Mouse (Mus musculus) heart, postnatal 36 days (tissue): Measurements from ENCODE around the gene Drap1. TPM values are rescaled to one million over a fixed set of nuclear protein-coding genes. Genes with fewer than 3 reads are reported as not detected.
"Not testable (repeated sequence)": the region's sequence is repeated elsewhere in the genome, so short reads cannot be mapped to it uniquely, and the experiment has no call there.

Experiments
- DNase-seq, 2 experiments: peaks; one replicate each; pipeline ENCODE4 v3.0.0; 2021 to 2022
- intact Hi-C: fragments of 180-260 bp; cut with DNase I; formaldehyde crosslinking; loops from one replicate; pipeline ENCODE4 v1.15.1; 2025
- total RNA-seq, 2 experiments: library from RNA; stranded (reverse); gene quantifications; 2 replicates each; pipeline ENCODE4 v1.2.3; 2021

Gene Drap1
- total RNA-seq, 2 experiments from 2014 or later, result 297 to 319 TPM

GRCm38 (mm10) chr19:5423561-5423960 is 1.2 kb downstream of the Drap1 start:
- intact Hi-C loops, result loop anchor here (1.0 kb wide), 1 partner anchor 33 kb away; no protein-coding TSS in a partner anchor
- DNase-seq, result no peak

- intact Hi-C loops, result loop anchor here (1.0 kb wide), 1 partner anchor 33 kb away; no protein-coding TSS in a partner anchor
- no peak for DNase-seq
These were observed 1.8 kb downstream of the Drap1 start for GRCm38 (mm10) chr19:5422895-5423443.

- intact Hi-C loops, result no loop called here
These were observed 2.5 kb downstream of the Drap1 start for GRCm38 (mm10) chr19:5422267-5422666.

GRCm38 (mm10) chr19:5421784-5422183 is 3.0 kb downstream of the Drap1 start:
- no peak for DNase-seq
- intact Hi-C loops, result no loop called here

More at GRCm38 (mm10) chr19:5422267-5422666, 2.5 kb downstream of the Drap1 start:
- DNase-seq, result no peak

GRCm38 (mm10) chr19:5420579-5420978 is 4.2 kb downstream of the Drap1 start:
- DNase-seq, result no peak
- intact Hi-C loops, result no loop called here

GRCm38 (mm10) chr19:5419630-5420029 is 5.1 kb downstream of the Drap1 start:
- no peak for DNase-seq
- intact Hi-C loops, result no loop called here

- DNase-seq, result no peak
These were observed 5.9 kb downstream of the Drap1 start for GRCm38 (mm10) chr19:5418750-5419466.

GRCm38 (mm10) chr19:5414534-5414957 is 10.2 kb downstream of the Drap1 start:
- intact Hi-C loops, result no loop called here
- DNase-seq, result peak; percentile 62 to 68

More at GRCm38 (mm10) chr19:5418750-5419466, 5.9 kb downstream of the Drap1 start:
- intact Hi-C loops, result no loop called here

- intact Hi-C loops, result no loop called here
- no peak for DNase-seq
These were observed 10.9 kb downstream of the Drap1 start for GRCm38 (mm10) chr19:5413840-5414239.

GRCm38 (mm10) chr19:5411961-5412360 is 12.8 kb downstream of the Drap1 start:
- intact Hi-C loops, result no loop called here
- peak in 1 of 2 experiments; percentile 37 for DNase-seq

GRCm38 (mm10) chr19:5410641-5411040 is 14.1 kb downstream of the Drap1 start:
- DNase-seq, result no peak
- intact Hi-C loops, result no loop called here

GRCm38 (mm10) chr19:5409068-5409467 is 15.7 kb downstream of the Drap1 start:
- intact Hi-C loops, result no loop called here
- DNase-seq, result peak in 1 of 2 experiments; percentile 64

GRCm38 (mm10) chr19:5408057-5409001 is 16.4 kb downstream of the Drap1 start:
- DNase-seq, result peak in 1 of 2 experiments; percentile 64
- intact Hi-C loops, result no loop called here

GRCm38 (mm10) chr19:5407133-5407532 is 17.6 kb downstream of the Drap1 start:
- intact Hi-C loops, result no loop called here
- peak; percentile 60 to 70 for DNase-seq

GRCm38 (mm10) chr19:5406531-5407126 is 18.1 kb downstream of the Drap1 start:
- intact Hi-C loops, result not testable (repeated sequence)
- DNase-seq, result peak; percentile 57 to 58

GRCm38 (mm10) chr19:5405924-5406323 is 18.9 kb downstream of the Drap1 start:
- intact Hi-C loops, result no loop called here
- no peak for DNase-seq

GRCm38 (mm10) chr19:5402293-5402692 is 22.5 kb downstream of the Drap1 start, which contains the start of gene Tsga10ip:
TSS of gene Tsga10ip (minus strand) at chr19:5402526.
- intact Hi-C loops, result no loop called here

GRCm38 (mm10) chr19:5401073-5401472 is 23.7 kb downstream of the Drap1 start:
- intact Hi-C loops, DNase-seq: not testable (repeated sequence)

More at GRCm38 (mm10) chr19:5402293-5402692, 22.5 kb downstream of the Drap1 start, which contains the start of gene Tsga10ip:
- no peak for DNase-seq

- no peak for DNase-seq
- intact Hi-C loops, result no loop called here
These were observed 29.4 kb downstream of the Drap1 start for GRCm38 (mm10) chr19:5395371-5395770.

- no peak for DNase-seq
- intact Hi-C loops, result no loop called here
These were observed 30.6 kb downstream of the Drap1 start for GRCm38 (mm10) chr19:5394168-5394567.
